Mouse (Mus musculus): ENCODE data around the gene Adh7.

Gene Adh7

GRCm38 (mm10) chr3:138255780-138256550 lies 38.4 kb downstream of the Adh7 start:
- peak; percentile 96 for DNase-seq

- peak; percentile 72 for DNase-seq
These were observed 43.4 kb downstream of the Adh7 start, which contains the start of gene Adh1 for GRCm38 (mm10) chr3:138260721-138261669. Adh1 (plus strand) TSS chr3:138260991.

- DNase-seq, result peak; percentile 64
These were observed 45.0 kb downstream of the Adh7 start for GRCm38 (mm10) chr3:138262568-138262967.

- DNase-seq, result peak; percentile 67
These were observed 45.8 kb downstream of the Adh7 start for GRCm38 (mm10) chr3:138263154-138263930.

- DNase-seq, result no peak
These were observed 47.1 kb downstream of the Adh7 start for GRCm38 (mm10) chr3:138264648-138265047.

GRCm38 (mm10) chr3:138270507-138270906 lies 52.9 kb downstream of the Adh7 start:
- DNase-seq, result peak; percentile 92

- no peak for DNase-seq
These were observed 53.7 kb downstream of the Adh7 start for GRCm38 (mm10) chr3:138271297-138271696.

- no peak for DNase-seq
These were observed 55.5 kb downstream of the Adh7 start for GRCm38 (mm10) chr3:138273080-138273479.

- no peak for DNase-seq
These were observed 57.5 kb downstream of the Adh7 start for GRCm38 (mm10) chr3:138275100-138275499.

GRCm38 (mm10) chr3:138282556-138282955 lies 65.0 kb downstream of the Adh7 start:
- DNase-seq, result no peak
